Mouse (Mus musculus): Measurements from ENCODE around the gene Cysrt1.

DNA sequence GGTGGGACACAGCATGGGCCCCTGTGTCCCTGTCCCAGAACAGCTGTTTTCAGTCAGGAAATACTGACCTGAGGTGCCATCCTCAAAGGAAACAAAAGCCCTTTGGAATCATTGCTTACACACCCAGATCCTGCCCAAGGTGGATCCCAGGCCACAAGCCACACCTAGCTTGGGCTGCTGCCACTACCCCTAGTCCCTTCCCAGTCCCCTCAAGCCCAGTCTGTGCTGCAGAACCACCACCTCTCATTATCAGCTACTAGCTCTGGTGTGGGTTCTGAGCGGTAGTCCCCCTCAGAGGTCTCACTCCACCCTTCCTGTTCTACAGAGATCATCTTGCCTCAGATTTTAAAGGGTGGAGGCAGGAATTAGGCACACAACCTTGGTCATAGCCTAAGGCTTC, 44.1 kb upstream of the Cysrt1 start:
- TF ChIP-seq CTCF (conservative IDR thresholded peaks at IDR 0.05; ENCODE audit: low read length) (no peak), NANOG (IDR thresholded peaks at IDR 0.05; ENCODE audit: borderline replicate concordance, low read length) (no peak)
